Mouse (Mus musculus) neural tube, embryonic 14.5 days (tissue): ENCODE measurements around the gene Ly6g6c. TPM values are rescaled to one million over a fixed set of nuclear protein-coding genes. Genes with fewer than 3 reads are reported as not detected.

Source experiments
- ATAC-seq: fragments of 200-750 bp; cut with Nextera tagmentation; 2 replicates; pipeline ENCODE4 v1.8.0; 2017; ENCODE audit warnings: low read depth, mild to moderate bottlenecking, moderate TSS enrichment, moderate library complexity
- H3K27ac ChIP-seq: fragments of 300-500 bp; sonication (generic); 2 replicates; pipeline ENCODE4 v1.5.1; 2014; ENCODE audit warnings: low read depth, mild to moderate bottlenecking, control low read depth, low read length, moderate library complexity, mixed read lengths
- H3K27me3 ChIP-seq: fragments of 300-500 bp; sonication (generic); 2 replicates; pipeline ENCODE4 v1.6.1; 2014; ENCODE audit warnings: low read length; ENCODE audit not compliant: control insufficient read depth, insufficient read depth
- H3K36me3 ChIP-seq: fragments of 300-500 bp; sonication (generic); 2 replicates; pipeline ENCODE4 v1.6.1; 2014; ENCODE audit warnings: low read length, mixed read lengths; ENCODE audit not compliant: control insufficient read depth, insufficient read depth
- H3K4me1 ChIP-seq: fragments of 300-500 bp; sonication (generic); 2 replicates; pipeline ENCODE4 v1.6.1; 2014; ENCODE audit warnings: low read length; ENCODE audit not compliant: control insufficient read depth, insufficient read depth
- H3K4me2 ChIP-seq: fragments of 300-500 bp; sonication (generic); 2 replicates; pipeline ENCODE4 v1.6.1; 2014; ENCODE audit warnings: mild to moderate bottlenecking, low read depth, low read length, control low read depth
- H3K4me3 ChIP-seq: fragments of 300-500 bp; sonication (generic); 2 replicates; pipeline ENCODE4 v1.5.1; 2014; ENCODE audit warnings: low read depth, low read length, control low read depth, mixed read lengths
- H3K9ac ChIP-seq: fragments of 300-500 bp; sonication (generic); replicated peaks from 2 replicates; pipeline ENCODE4 v1.6.1; 2014; ENCODE audit warnings: low read depth, mild to moderate bottlenecking, control low read depth, low read length, mixed read lengths
- H3K9me3 ChIP-seq: fragments of 300-500 bp; sonication (generic); 2 replicates; pipeline ENCODE4 v1.6.1; 2016; ENCODE audit warnings: low read length; ENCODE audit not compliant: control insufficient read depth
- WGBS: fragments of 180-500 bp; shearing (Covaris S2); extraction: QIAGEN DNeasy Blood & Tissue Kit; methylation state at CpG from one replicate; pipeline ENCODE4 v1.1.7; 2014; 5-methylcytosine and 5-hydroxymethylcytosine counted together
- polyA plus RNA-seq: library from polyadenylated mRNA; unstranded; fragments of >200 nt; fragmentation: Nextera tagmentation; extraction: Ambion mirVana; gene quantifications from 2 replicates; pipeline ENCODE4 v1.2.1, GENCODE M21; 2014

The Ly6g6c gene
- polyA plus RNA-seq, 1 experiment from 2014 or later = not detected

DNA sequence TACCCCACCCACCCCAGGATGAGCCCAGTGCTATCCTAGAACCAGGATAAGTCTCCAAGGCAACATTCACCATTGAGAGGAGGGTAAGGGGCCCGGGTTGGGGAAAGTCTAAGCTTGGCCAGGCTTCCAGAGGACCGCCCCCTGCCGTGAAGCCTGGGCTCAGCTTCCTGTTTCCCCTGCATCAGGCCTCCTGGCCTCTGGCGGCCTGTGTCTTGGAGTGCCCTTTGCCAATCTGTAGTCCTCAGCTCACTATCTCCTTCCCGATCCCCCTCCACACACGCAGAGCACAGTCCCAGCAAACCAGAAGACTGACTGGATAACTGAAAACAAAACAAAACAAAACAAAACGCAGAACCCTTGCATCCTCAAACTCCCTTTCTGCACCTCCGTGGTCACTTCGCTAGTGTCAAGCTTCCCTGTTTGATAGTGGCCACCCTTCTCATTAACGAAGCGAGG is 15.6 kb upstream of the Ly6g6c start, which contains the start of gene Clic1:
TSS of gene Clic1 (plus strand) at position 406 of the 456 bp plus-strand sequence.
- peak within 1 kb of the TSS; percentile 46 for H3K9ac ChIP-seq
- no peaks in the 10 kb centered on the region for H3K36me3 ChIP-seq
- peak within 1 kb of the TSS; percentile 35 for H3K4me3 ChIP-seq
- H3K9me3 ChIP-seq = no peaks in the 10 kb centered on the region
- H3K27ac ChIP-seq = peak within 1 kb of the TSS; percentile 49
- no peak for ATAC-seq
- no peaks in the 10 kb centered on the region for H3K27me3 ChIP-seq
- peaks cover 5% of the 10 kb centered on the region; the same call in 1 of the 2 replicates for H3K4me1 ChIP-seq
- 4% methylated on average over 11 of the region's 11 CpGs for WGBS
- H3K4me2 ChIP-seq = peak within 1 kb of the TSS; percentile 38

DNA sequence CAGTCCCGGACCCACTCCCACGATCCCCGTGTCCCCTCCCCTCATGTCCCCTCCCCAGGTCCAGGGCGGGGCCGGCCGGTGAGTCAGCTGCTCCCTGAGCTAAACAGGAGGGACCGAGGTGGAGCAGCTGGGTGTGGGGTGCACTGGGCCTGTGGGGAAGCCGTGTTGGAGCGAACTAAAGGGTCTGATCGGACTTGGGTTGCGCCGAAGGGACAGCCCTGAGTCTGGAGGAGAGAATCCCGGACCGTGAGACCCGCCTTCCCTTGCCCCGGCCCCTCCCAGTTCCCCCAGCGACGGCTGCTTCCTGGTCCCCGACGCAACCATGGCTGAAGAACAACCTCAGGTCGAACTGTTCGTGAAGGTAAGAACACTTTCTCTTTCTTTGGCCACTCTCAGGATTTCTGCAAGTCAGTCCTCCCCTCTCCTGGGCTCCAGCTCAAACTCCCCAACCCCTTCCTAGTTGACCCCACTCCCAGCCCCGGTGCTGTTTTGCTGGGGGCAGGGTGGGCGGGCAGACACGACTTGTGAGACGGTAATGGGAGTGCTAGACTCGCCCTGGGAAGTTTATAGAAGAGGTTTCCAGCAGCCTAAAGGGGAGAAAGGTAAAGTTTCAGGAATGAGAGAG is 14.9 kb upstream of the Ly6g6c start:
- no peak for ATAC-seq
- H3K27ac ChIP-seq = peak overlapping the region; percentile 49
- H3K9ac ChIP-seq = peak overlapping the region; percentile 46
- no peaks in the 10 kb centered on the region for H3K27me3 ChIP-seq
- H3K4me1 ChIP-seq = peaks cover 5% of the 10 kb centered on the region; the same call in 1 of the 2 replicates
- H3K4me3 ChIP-seq = peak overlapping the region; percentile 35
- peak overlapping the region; percentile 38 for H3K4me2 ChIP-seq
- H3K9me3 ChIP-seq = no peaks in the 10 kb centered on the region
- 0% methylated on average over 24 of the region's 27 CpGs for WGBS
- no peaks in the 10 kb centered on the region for H3K36me3 ChIP-seq

DNA sequence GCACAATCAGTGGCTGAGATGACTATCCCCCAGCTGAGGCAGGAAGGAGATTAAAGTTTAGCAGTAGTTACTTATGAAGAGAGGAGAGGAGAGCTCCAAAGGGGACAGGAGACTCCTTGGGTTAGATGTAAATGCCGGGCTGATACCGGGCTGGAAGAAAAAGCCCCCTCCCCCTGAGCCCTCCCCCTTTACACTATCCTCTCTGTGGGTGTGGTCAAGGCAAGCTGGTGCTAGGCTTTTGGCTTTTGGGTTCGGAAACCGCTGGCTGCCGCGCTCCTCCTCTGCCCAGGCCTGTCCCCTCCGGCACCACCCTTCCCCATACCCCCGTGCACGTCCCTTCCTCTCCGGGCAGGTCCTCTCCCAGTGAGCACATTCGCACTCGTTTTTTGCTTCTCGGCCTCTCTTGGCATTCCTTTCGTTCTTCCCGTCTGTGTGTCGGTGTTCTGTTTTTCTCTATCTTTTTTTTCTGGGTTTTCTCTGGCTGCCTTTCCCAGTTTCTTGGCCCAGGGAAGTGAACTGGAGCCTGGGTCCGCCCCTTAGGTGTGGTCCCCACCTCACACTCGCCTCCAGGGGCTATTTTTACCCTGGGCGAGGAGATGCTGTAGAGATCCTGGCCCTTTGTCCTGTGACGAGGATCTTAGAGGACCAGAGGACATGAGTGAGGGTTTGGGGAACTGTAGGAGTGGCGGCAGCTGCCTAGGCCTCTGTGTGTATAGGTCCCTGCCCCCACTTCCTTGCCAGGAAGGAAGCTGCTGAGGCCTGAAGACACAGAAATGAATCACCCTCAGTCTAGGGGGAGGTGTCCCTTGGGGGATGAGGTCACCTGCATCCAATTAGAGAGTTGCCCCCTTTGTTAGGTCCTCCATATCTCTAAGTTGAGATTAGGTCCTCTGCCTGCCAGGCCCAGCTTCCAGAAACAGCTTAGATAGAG is 13.8 kb upstream of the Ly6g6c start:
- WGBS = 4% methylated on average over 19 of the region's 21 CpGs
- Histone ChIP-seq H3K4me1 (peaks cover 5% of the 10 kb centered on the region; the same call in 1 of the 2 replicates), H3K36me3 (no peaks in the 10 kb centered on the region), H3K4me2 (peak overlapping the region; percentile 38), H3K4me3 (peak overlapping the region; percentile 31), H3K9ac (peak overlapping the region; percentile 54), H3K9me3 (no peaks in the 10 kb centered on the region), H3K27ac (peak overlapping the region; percentile 82), H3K27me3 (no peaks in the 10 kb centered on the region)
- peak; percentile 57 for ATAC-seq

DNA sequence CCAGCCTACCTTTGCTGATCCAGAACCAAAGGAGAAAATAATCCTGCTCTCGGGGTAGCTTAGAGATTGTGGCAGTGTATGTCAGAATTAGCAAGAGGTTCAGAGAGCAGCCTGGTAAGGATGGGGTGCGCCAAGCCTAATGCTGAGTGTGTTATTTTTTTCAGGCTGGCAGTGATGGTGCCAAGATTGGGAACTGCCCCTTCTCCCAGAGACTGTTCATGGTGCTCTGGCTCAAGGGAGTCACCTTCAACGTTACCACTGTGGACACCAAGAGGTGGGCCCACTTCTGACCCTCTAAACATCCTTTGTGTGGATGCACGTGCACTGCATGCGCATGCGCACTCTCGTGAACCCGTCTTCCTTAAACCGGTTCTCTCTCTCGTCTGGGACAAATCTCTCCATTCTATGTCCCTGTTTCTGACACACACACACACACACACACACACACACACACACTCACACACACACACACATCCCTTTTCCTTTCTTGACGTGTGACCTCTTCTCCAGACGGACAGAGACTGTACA is 12.9 kb upstream of the Ly6g6c start:
- Histone ChIP-seq H3K9ac (0 out of 2 replicates have a peak overlapping the region, but pooled peaks have one; percentile 4), H3K4me2 (peak overlapping the region; percentile 38), H3K4me1 (peaks cover 5% of the 10 kb centered on the region; the same call in 1 of the 2 replicates), H3K9me3 (no peaks in the 10 kb centered on the region), H3K36me3 (no peaks in the 10 kb centered on the region), H3K27me3 (no peaks in the 10 kb centered on the region), H3K27ac (peak overlapping the region; percentile 82), H3K4me3 (peak overlapping the region; percentile 31; the same call in 1 of the 2 replicates)
- 78% methylated on average over 12 of the region's 12 CpGs for WGBS
- no peak for ATAC-seq

DNA sequence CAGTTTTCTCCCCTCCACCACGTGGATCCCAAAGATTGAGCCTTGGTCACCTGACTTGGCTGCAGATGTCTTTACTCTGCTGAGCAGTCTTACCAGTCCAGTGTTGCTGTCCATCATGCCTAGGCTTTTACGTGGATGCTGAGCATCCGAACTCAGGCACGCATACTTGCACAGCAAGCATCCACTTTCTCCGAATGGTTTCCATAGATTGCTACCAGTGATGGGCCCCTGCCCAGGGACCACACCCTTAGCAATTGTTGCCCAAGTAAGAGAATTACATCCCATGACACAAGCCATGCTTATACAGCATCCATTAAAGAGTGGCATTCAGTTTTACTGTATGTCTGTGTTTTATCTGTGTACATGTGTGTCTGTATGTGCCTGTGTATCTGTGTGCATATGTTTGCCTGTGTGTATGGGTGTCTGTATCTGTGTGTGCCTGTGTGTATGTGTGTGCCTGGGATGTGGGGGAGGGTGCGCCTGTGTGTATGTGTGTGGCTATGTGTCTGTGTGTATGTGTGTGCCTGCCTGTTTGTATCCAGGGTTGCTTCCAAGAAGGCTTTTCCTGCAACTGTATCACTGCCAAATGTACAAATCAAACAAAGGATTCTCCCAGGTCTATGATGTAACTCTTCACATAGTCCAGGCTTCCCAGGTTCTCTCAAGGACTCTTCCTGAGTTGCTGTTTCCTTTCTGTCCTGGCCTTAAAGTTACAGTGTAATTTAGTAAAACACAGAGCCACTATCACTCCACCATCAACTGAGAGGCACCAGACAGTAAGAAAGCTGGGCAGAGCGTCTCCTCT is 9.3 kb upstream of the Ly6g6c start:
- WGBS = 93% methylated on average over 7 of the region's 7 CpGs
- Histone ChIP-seq H3K9me3 (no peaks in the 10 kb centered on the region), H3K27me3 (no peaks in the 10 kb centered on the region), H3K9ac (no peak overlapping the region), H3K4me2 (no peak overlapping the region), H3K4me3 (no peak overlapping the region), H3K36me3 (peaks cover 3% of the 10 kb centered on the region; the same call in 1 of the 2 replicates), H3K4me1 (peaks cover 14% of the 10 kb centered on the region), H3K27ac (no peak overlapping the region)
- ATAC-seq = no peak

DNA sequence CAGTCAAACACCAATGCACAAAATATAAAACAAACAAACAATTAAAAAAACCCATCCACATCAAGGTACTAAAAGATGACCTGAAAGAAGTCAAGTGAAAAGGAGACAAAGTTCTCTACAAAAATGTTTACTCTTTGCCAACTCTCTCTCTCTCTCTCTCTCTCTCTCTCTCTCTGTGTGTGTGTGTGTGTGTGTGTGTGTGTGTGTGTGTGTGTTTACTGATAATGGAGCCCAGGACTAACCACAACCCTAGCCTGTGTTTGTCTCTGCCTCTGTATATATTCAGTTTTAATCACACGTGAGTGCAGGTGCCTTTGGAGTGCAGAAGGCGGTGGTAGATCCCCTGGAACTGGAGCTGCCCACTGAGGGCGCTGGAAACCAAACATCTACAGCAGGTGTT is 8.1 kb upstream of the Ly6g6c start:
- peaks cover 15% of the 10 kb centered on the region for H3K4me1 ChIP-seq
- H3K4me2 ChIP-seq = no peak overlapping the region
- no peaks in the 10 kb centered on the region for H3K9me3 ChIP-seq
- no peak overlapping the region for H3K9ac ChIP-seq
- no peak overlapping the region for H3K4me3 ChIP-seq
- H3K36me3 ChIP-seq = peaks cover 9% of the 10 kb centered on the region
- no peak overlapping the region for H3K27ac ChIP-seq
- ATAC-seq = no peak
- WGBS = 77% methylated on average over 3 of the region's 3 CpGs
- no peaks in the 10 kb centered on the region for H3K27me3 ChIP-seq

DNA sequence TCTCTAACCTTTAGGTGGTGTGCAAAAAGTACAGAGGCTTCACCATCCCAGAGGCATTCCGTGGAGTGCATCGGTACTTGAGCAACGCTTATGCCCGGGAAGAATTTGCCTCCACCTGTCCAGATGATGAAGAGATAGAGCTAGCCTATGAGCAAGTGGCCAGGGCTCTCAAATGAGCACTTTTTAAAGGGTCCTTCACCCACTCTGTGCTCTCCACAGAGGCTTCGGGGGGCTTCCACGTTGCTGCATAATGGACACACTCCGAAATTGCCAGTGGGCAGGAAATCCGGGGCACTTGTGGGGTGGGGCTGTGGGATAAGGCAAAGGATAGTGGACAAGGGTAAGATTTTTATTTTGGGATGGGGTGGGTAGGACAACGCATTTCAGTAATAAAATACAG is 6.9 kb upstream of the Ly6g6c start:
- Histone ChIP-seq H3K4me3 (peak overlapping the region; percentile 77), H3K9ac (no peak overlapping the region), H3K4me2 (peak overlapping the region; percentile 84), H3K4me1 (peaks cover 13% of the 10 kb centered on the region), H3K27me3 (no peaks in the 10 kb centered on the region), H3K36me3 (peaks cover 9% of the 10 kb centered on the region), H3K9me3 (no peaks in the 10 kb centered on the region), H3K27ac (no peak overlapping the region; the same call in 1 of the 2 replicates)
- ATAC-seq = peak; percentile 9; the same call in 1 of the 2 replicates
- 70% methylated on average over 9 of the region's 9 CpGs for WGBS
